Mouse (Mus musculus) C2C12 (cell line): Measurements from ENCODE around the gene Trim8.

Experiments used
- CEBPB ChIP-seq: IDR thresholded peaks from one replicate; pipeline ENCODE4 v1.6.1; 2011; ENCODE audit warnings: low read depth, mild to moderate bottlenecking, control low read depth, moderate library complexity
- CTCF ChIP-seq: IDR thresholded peaks from one replicate; pipeline ENCODE4 v1.5.1; 2011; ENCODE audit not compliant: control insufficient read depth, insufficient read depth, insufficient read length
- FOSL1 ChIP-seq: IDR thresholded peaks from one replicate; pipeline ENCODE4 v1.8.0; 2011; ENCODE audit warnings: mild to moderate bottlenecking, low read length; ENCODE audit not compliant: poor library complexity, insufficient read depth, severe bottlenecking
- MAX ChIP-seq: IDR thresholded peaks from one replicate; pipeline ENCODE4 v1.6.1; 2011; ENCODE audit warnings: mild to moderate bottlenecking, control low read depth
- MYOD1 ChIP-seq: IDR thresholded peaks from one replicate; pipeline ENCODE4 v1.6.1; 2011; ENCODE audit warnings: low read depth; ENCODE audit not compliant: control insufficient read depth, insufficient read length
- MYOG ChIP-seq: IDR thresholded peaks from one replicate; pipeline ENCODE4 v1.6.1; 2011; ENCODE audit not compliant: control insufficient read depth, insufficient read length; ENCODE audit errors: extremely low read depth
- USF1 ChIP-seq: IDR thresholded peaks from one replicate; pipeline ENCODE4 v1.6.1; 2011; ENCODE audit warnings: low read depth, mild to moderate bottlenecking, control low read depth, moderate library complexity

- TF ChIP-seq CTCF: peak; percentile 61
- TF ChIP-seq MYOG: no peak
- TF ChIP-seq MAX: peak; percentile 47
- no peak for TF ChIP-seq FOSL1
- no peak for TF ChIP-seq MYOD1
- TF ChIP-seq USF1: no peak
- TF ChIP-seq CEBPB: no peak
Measured at GRCm38 (mm10) chr19:46562132-46562531, 60.6 kb downstream of the Trim8 start.
